Mouse (Mus musculus): Measurements from ENCODE around the gene Macrod2.
A peak's percentile ranks its signal among the peaks of the same experiment; 100 is the strongest.

Gene Macrod2

GRCm38 (mm10) chr2:141182034-141182759 lies 787.1 kb downstream of the Macrod2 start:
- DNase-seq (ENCODE audit: extremely low spot score, low read depth, low spot score), result no peak

- no peak for DNase-seq (ENCODE audit: extremely low spot score, low read depth, low spot score)
Measured at GRCm38 (mm10) chr2:141194476-141194875, 799.4 kb downstream of the Macrod2 start.

GRCm38 (mm10) chr2:141200481-141200880 lies 805.4 kb downstream of the Macrod2 start:
- no peak for DNase-seq (ENCODE audit: extremely low spot score, low read depth, low spot score)

- no peak for DNase-seq (ENCODE audit: extremely low spot score, low read depth, low spot score)
Measured at GRCm38 (mm10) chr2:141201303-141202014, 806.4 kb downstream of the Macrod2 start.

- DNase-seq (ENCODE audit: extremely low spot score, low read depth, low spot score), result no peak
Measured at GRCm38 (mm10) chr2:141202015-141202364, 806.9 kb downstream of the Macrod2 start.

GRCm38 (mm10) chr2:141211346-141211745 lies 816.2 kb downstream of the Macrod2 start:
- no peak for DNase-seq (ENCODE audit: extremely low spot score, low read depth, low spot score)

GRCm38 (mm10) chr2:141212291-141212690 lies 817.2 kb downstream of the Macrod2 start:
- no peak for DNase-seq (ENCODE audit: extremely low spot score, low read depth, low spot score)

- DNase-seq (ENCODE audit: extremely low spot score, low read depth, low spot score), result no peak
Measured at GRCm38 (mm10) chr2:141217490-141217889, 822.4 kb downstream of the Macrod2 start.

- no peak for DNase-seq (ENCODE audit: extremely low spot score, low read depth, low spot score)
Measured at GRCm38 (mm10) chr2:141217925-141218324, 822.8 kb downstream of the Macrod2 start.

GRCm38 (mm10) chr2:141228809-141229208 lies 833.7 kb downstream of the Macrod2 start:
- no peak for DNase-seq (ENCODE audit: extremely low spot score, low read depth, low spot score)

- DNase-seq (ENCODE audit: extremely low spot score, low read depth, low spot score), result no peak
Measured at GRCm38 (mm10) chr2:141229820-141230219, 834.7 kb downstream of the Macrod2 start.

GRCm38 (mm10) chr2:141231011-141231668 lies 836.0 kb downstream of the Macrod2 start:
- no peak for DNase-seq (ENCODE audit: extremely low spot score, low read depth, low spot score)

- DNase-seq (ENCODE audit: extremely low spot score, low read depth, low spot score), result peak; percentile 53
Measured at GRCm38 (mm10) chr2:141234306-141234705, 839.2 kb downstream of the Macrod2 start.

GRCm38 (mm10) chr2:141234724-141235453 lies 839.8 kb downstream of the Macrod2 start:
- peak; percentile 81 for DNase-seq (ENCODE audit: extremely low spot score, low read depth, low spot score)

- no peak for DNase-seq (ENCODE audit: extremely low spot score, low read depth, low spot score)
Measured at GRCm38 (mm10) chr2:141247680-141248079, 852.6 kb downstream of the Macrod2 start.

GRCm38 (mm10) chr2:141264582-141264981 lies 869.5 kb downstream of the Macrod2 start:
- DNase-seq (ENCODE audit: extremely low spot score, low read depth, low spot score), result no peak

- DNase-seq (ENCODE audit: extremely low spot score, low read depth, low spot score), result no peak
Measured at GRCm38 (mm10) chr2:141266591-141266990, 871.5 kb downstream of the Macrod2 start.

- DNase-seq (ENCODE audit: extremely low spot score, low read depth, low spot score), result no peak
Measured at GRCm38 (mm10) chr2:141271541-141271940, 876.4 kb downstream of the Macrod2 start.

- no peak for DNase-seq (ENCODE audit: extremely low spot score, low read depth, low spot score)
Measured at GRCm38 (mm10) chr2:141272966-141273365, 877.9 kb downstream of the Macrod2 start.

GRCm38 (mm10) chr2:141274262-141274661 lies 879.2 kb downstream of the Macrod2 start:
- DNase-seq (ENCODE audit: extremely low spot score, low read depth, low spot score), result no peak

- no peak for DNase-seq (ENCODE audit: extremely low spot score, low read depth, low spot score)
Measured at GRCm38 (mm10) chr2:141279130-141279698, 884.1 kb downstream of the Macrod2 start.

All from hindlimb bud, embryonic 11.5 days (tissue).